Mouse (Mus musculus): ENCODE measurements around the gene Scp2. TPM values are rescaled to one million over a fixed set of nuclear protein-coding genes. Genes with fewer than 3 reads are reported as not detected.
A peak's percentile ranks its signal among the peaks of the same experiment; 100 is the strongest.

Gene Scp2
- polyA plus RNA-seq, 1 experiment from 2014 or later = 244 TPM

- no peak overlapping the region for H3K9ac ChIP-seq
- peaks cover 79% of the 10 kb centered on the region for H3K36me3 ChIP-seq
- no peak overlapping the region for H3K4me3 ChIP-seq (replicated peaks)
- WGBS (ENCODE audit: insufficient replicate concordance) = 64% methylated on average over 10 of the region's 10 CpGs
- no peak overlapping the region for H3K27ac ChIP-seq
- DNase-seq (no peak), ATAC-seq (ENCODE audit: low read depth) (no peak)
- H3K4me1 ChIP-seq (replicated peaks) = no peaks in the 10 kb centered on the region
- H3K27me3 ChIP-seq = no peaks in the 10 kb centered on the region
- no peaks in the 10 kb centered on the region for H3K9me3 ChIP-seq (replicated peaks)
- no peak overlapping the region for H3K4me2 ChIP-seq
Measured at GRCm38 (mm10) chr4:108058166-108058565, 86.6 kb downstream of the Scp2 start.

DNA sequence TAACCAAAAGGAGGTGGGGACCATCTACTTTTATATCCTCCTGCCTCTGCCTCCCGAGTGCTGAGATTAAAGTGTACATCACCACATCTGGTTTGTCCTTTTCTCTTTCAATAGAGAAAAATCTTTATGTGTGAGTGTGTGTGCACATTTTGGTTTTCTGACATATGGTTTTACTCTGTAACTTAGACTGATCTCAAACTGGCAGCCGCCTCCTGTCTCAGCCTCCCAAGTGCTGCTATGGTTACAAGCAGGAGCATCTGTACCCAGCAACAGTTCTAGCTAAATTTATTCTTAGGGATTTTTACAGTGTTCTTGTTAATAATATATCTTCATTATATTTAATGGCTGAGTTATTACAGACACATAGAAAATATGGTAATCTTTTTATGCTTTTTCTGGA, 87.6 kb downstream of the Scp2 start:
- no peaks in the 10 kb centered on the region for H3K27me3 ChIP-seq
- 77% methylated on average over 2 of the region's 2 CpGs for WGBS (ENCODE audit: insufficient replicate concordance)
- H3K4me2 ChIP-seq = no peak overlapping the region
- H3K9ac ChIP-seq = no peak overlapping the region
- DNase-seq (no peak), ATAC-seq (ENCODE audit: low read depth) (no peak)
- H3K9me3 ChIP-seq (replicated peaks) = no peaks in the 10 kb centered on the region
- H3K36me3 ChIP-seq = peaks cover 79% of the 10 kb centered on the region
- H3K4me1 ChIP-seq (replicated peaks) = peaks cover 8% of the 10 kb centered on the region; the same call in 1 of the 2 replicates
- no peak overlapping the region for H3K27ac ChIP-seq
- no peak overlapping the region for H3K4me3 ChIP-seq (replicated peaks)

- Histone ChIP-seq H3K36me3 (peaks cover 83% of the 10 kb centered on the region), H3K27me3 (no peaks in the 10 kb centered on the region), H3K27ac (no peak overlapping the region), H3K4me3 (replicated peaks) (no peak overlapping the region), H3K4me2 (no peak overlapping the region), H3K4me1 (replicated peaks) (peaks cover 8% of the 10 kb centered on the region; the same call in 1 of the 2 replicates), H3K9ac (no peak overlapping the region; the same call in 1 of the 2 replicates), H3K9me3 (replicated peaks) (no peaks in the 10 kb centered on the region)
- 85% methylated on average over 10 of the region's 10 CpGs for WGBS (ENCODE audit: insufficient replicate concordance)
- no peak for ATAC-seq (ENCODE audit: low read depth)
- no peak for DNase-seq
Measured at GRCm38 (mm10) chr4:108055873-108056272, 88.9 kb downstream of the Scp2 start.

DNA sequence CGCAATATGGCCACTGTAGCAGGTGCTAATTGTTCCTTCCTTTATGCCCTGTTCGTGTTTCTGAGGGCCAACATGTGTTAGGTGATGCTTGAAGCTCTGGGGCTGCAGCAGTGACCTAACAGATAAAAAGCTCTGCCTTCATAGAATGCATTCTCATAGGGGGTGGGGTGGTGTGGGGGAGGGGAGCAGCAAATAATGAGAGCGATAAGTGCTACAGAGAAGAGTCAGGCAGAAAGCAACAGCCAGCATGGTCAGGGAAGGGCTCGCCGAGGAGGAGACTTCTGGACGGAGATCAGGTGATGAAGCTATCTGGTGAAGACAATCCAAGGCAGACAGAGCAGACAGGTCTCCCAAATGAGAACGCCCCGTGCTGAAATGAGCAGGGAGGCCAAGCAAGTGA, 92.1 kb downstream of the Scp2 start:
- H3K9ac ChIP-seq = no peak overlapping the region
- no peak overlapping the region for H3K4me2 ChIP-seq
- H3K4me1 ChIP-seq (replicated peaks) = peaks cover 11% of the 10 kb centered on the region
- no peaks in the 10 kb centered on the region for H3K27me3 ChIP-seq
- no peak overlapping the region for H3K4me3 ChIP-seq (replicated peaks)
- peaks cover 84% of the 10 kb centered on the region for H3K36me3 ChIP-seq
- H3K9me3 ChIP-seq (replicated peaks) = no peaks in the 10 kb centered on the region
- DNase-seq = no peak
- no peak for ATAC-seq (ENCODE audit: low read depth)
- H3K27ac ChIP-seq = no peak overlapping the region
- 69% methylated on average over 8 of the region's 8 CpGs for WGBS (ENCODE audit: insufficient replicate concordance)

- no peak overlapping the region for H3K4me2 ChIP-seq
- ATAC-seq (ENCODE audit: low read depth) (no peak), DNase-seq (no peak)
- no peak overlapping the region for H3K9ac ChIP-seq
- 83% methylated on average over 10 of the region's 10 CpGs for WGBS (ENCODE audit: insufficient replicate concordance)
- H3K27me3 ChIP-seq = no peaks in the 10 kb centered on the region
- no peaks in the 10 kb centered on the region for H3K9me3 ChIP-seq (replicated peaks)
- no peak overlapping the region for H3K4me3 ChIP-seq (replicated peaks)
- peaks cover 90% of the 10 kb centered on the region for H3K36me3 ChIP-seq
- H3K27ac ChIP-seq = no peak overlapping the region
- H3K4me1 ChIP-seq (replicated peaks) = peaks cover 16% of the 10 kb centered on the region
Measured at GRCm38 (mm10) chr4:108051687-108052274, 93.0 kb downstream of the Scp2 start.

- Histone ChIP-seq H3K4me2 (no peak overlapping the region), H3K4me1 (replicated peaks) (peaks cover 8% of the 10 kb centered on the region), H3K27ac (no peak overlapping the region), H3K9me3 (replicated peaks) (no peaks in the 10 kb centered on the region), H3K4me3 (replicated peaks) (no peak overlapping the region), H3K27me3 (no peaks in the 10 kb centered on the region), H3K9ac (no peak overlapping the region), H3K36me3 (peaks cover 63% of the 10 kb centered on the region)
- 83% methylated on average over 8 of the region's 8 CpGs for WGBS (ENCODE audit: insufficient replicate concordance)
- ATAC-seq (ENCODE audit: low read depth) (no peak), DNase-seq (no peak)
Measured at GRCm38 (mm10) chr4:108046136-108046535, 98.7 kb downstream of the Scp2 start.

DNA sequence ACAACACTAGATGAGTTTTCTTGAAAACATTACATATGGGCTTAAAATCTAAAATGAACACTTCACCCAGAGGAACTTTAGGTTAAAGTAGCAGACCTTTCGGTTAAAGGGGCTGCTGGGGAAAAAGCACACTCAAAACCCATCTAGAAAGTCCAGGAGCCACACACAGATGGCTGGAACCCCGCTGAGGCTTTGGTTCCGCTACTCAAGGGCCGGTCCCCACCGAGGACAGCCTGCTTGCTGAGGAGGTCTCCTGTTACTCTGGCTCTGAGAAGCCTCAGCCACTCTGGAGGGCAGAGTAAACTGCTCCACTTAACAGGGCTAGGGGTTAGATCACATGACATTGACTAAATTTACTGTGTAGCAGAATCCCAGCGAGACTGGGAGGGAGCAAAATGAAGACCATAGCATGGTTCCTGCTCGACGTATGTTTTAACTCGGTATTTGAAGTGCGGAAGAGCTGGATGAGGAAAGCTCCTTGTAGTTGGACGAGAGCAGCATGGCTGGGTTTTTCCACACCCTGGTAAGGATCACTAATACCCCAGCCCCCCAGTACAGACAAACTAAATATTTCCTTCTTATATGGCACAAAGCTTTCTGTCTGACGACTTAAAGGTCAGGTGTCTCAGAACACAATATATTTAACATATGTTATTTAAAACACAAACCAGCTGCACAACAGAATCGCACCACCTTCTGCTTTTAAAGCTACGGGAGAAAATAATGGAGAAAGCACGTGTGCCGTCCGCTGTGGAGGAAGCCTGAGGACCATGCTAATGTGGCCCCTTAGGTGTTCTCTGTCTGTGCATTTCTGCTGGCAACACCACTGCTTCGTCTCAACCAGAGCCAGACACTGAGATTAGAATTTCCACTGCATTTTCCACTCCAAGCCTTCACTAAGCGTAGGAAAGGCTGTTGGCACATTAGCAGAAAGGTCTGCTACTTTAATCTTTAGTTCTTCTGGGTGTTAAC, 99.4 kb downstream of the Scp2 start:
- Histone ChIP-seq H3K4me1 (replicated peaks) (peaks cover 8% of the 10 kb centered on the region), H3K9me3 (replicated peaks) (no peaks in the 10 kb centered on the region), H3K4me3 (replicated peaks) (no peak overlapping the region), H3K9ac (no peak overlapping the region), H3K27me3 (no peaks in the 10 kb centered on the region), H3K27ac (no peak overlapping the region), H3K36me3 (peaks cover 56% of the 10 kb centered on the region), H3K4me2 (no peak overlapping the region)
- 82% methylated on average over 19 of the region's 19 CpGs for WGBS (ENCODE audit: insufficient replicate concordance)
- no peak for ATAC-seq (ENCODE audit: low read depth)
- no peak for DNase-seq

DNA sequence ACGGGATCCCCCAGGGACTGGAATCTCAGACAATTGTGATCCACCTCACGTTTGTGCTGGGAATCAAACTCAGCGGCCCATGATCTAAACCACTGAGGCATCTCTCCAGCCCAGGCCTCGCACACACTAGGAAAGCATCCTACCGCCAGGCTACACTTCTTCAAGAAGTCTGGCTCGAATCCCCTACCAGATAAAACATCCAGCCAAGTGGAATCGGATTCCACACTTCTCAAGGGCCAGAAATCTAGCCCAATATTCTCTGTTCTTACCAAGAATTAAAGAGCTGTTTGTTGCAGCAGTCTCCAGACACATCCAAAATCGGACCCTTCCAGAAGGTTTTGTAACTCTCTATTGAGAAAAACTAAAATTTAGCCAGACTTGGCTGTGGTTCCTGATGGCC, 107.8 kb downstream of the Scp2 start:
- Histone ChIP-seq H3K27ac (no peak overlapping the region), H3K4me3 (replicated peaks) (no peak overlapping the region), H3K36me3 (peaks cover under 1% of the 10 kb centered on the region; the same call in 1 of the 2 replicates), H3K4me2 (no peak overlapping the region), H3K9ac (no peak overlapping the region), H3K4me1 (replicated peaks) (peaks cover 2% of the 10 kb centered on the region), H3K9me3 (replicated peaks) (no peaks in the 10 kb centered on the region), H3K27me3 (peaks cover 25% of the 10 kb centered on the region)
- no peak for ATAC-seq (ENCODE audit: low read depth)
- no peak for DNase-seq
- 72% methylated on average over 8 of the region's 8 CpGs for WGBS (ENCODE audit: insufficient replicate concordance)

DNA sequence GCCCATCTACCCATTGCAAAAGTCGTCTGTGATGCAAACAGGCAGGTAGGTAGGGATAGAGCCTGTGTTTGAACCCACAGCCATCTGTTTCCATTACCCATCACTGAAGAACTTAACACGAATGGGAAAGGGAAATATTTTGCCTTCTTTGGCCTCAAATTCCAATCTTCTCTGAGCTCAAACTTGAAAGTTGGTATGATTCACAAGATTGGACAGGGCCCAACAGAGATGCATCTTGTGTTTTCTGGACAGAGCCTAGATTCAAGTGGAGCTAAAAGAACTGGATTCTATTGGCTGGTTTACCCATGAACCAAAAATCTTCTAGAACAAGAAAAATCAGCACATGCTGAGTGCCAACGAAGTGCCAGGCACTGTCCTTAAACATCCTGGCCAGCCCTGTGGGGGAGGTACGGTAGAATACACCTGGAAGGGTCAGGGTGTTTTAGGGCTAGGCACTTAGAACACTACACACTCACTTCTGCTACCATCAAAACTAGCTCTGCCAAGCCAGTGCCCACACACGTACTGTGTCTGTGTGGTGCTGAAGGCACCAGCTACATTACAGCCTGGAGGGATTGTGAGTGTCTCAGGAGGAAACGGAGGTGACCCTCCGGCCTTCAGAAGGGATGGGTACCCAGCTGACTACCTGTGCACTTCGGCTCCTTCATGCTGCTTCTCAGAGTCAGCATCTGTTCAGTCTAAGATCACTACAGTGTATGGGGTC, 111.6 kb downstream of the Scp2 start:
- no peak overlapping the region for H3K4me3 ChIP-seq (replicated peaks)

DNA sequence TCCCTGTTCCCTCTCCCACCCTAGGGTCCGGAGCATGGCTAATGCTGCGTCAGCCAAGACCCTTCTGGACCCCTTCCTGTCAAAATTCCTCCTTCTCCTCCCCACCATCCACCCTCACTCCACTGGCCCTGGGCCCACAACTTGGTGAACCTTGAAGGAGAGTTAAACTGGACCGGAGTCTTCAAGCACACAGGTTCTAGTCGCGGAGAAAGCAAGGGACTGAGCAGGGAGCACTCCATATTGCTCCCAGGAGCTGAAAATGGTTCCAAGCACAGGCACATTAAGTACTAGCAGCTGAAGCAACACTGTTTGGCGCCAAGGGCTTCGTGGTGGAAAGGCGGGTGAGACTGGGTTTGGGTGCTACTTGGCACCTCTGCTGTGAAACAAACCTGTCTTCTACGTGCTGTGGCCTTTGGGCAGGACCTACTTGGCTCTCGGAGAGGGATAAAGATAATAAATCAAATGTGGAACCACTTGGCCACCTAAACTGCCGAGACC, 112.4 kb downstream of the Scp2 start:
- H3K9me3 ChIP-seq (replicated peaks) = no peaks in the 10 kb centered on the region
- no peak overlapping the region for H3K27ac ChIP-seq
- H3K9ac ChIP-seq = no peak overlapping the region
- H3K4me1 ChIP-seq (replicated peaks) = peaks cover 22% of the 10 kb centered on the region
- no peak for DNase-seq
- no peak for ATAC-seq (ENCODE audit: low read depth)
- peaks cover 62% of the 10 kb centered on the region for H3K27me3 ChIP-seq
- H3K36me3 ChIP-seq = no peaks in the 10 kb centered on the region
- peak overlapping the region; percentile 75 for H3K4me2 ChIP-seq
- WGBS (ENCODE audit: insufficient replicate concordance) = 37% methylated on average over 11 of the region's 11 CpGs
- peak overlapping the region; percentile 54 for H3K4me3 ChIP-seq (replicated peaks)

More for the DNA sequence above, 111.6 kb downstream of the Scp2 start:
- H3K4me2 ChIP-seq = no peak overlapping the region
- H3K9me3 ChIP-seq (replicated peaks) = no peaks in the 10 kb centered on the region
- DNase-seq = no peak
- H3K4me1 ChIP-seq (replicated peaks) = peaks cover 14% of the 10 kb centered on the region
- no peak overlapping the region for H3K9ac ChIP-seq
- no peak for ATAC-seq (ENCODE audit: low read depth)
- WGBS (ENCODE audit: insufficient replicate concordance) = 60% methylated on average over 8 of the region's 8 CpGs
- peaks cover 62% of the 10 kb centered on the region for H3K27me3 ChIP-seq
- H3K36me3 ChIP-seq = no peaks in the 10 kb centered on the region
- no peak overlapping the region for H3K27ac ChIP-seq
